Mouse (Mus musculus): ENCODE measurements around the gene Tcap. TPM values are rescaled to one million over a fixed set of nuclear protein-coding genes. Genes with fewer than 3 reads are reported as not detected.

Gene Tcap
- polyA plus RNA-seq, 1 experiment from 2014 or later = 0.17 TPM

DNA sequence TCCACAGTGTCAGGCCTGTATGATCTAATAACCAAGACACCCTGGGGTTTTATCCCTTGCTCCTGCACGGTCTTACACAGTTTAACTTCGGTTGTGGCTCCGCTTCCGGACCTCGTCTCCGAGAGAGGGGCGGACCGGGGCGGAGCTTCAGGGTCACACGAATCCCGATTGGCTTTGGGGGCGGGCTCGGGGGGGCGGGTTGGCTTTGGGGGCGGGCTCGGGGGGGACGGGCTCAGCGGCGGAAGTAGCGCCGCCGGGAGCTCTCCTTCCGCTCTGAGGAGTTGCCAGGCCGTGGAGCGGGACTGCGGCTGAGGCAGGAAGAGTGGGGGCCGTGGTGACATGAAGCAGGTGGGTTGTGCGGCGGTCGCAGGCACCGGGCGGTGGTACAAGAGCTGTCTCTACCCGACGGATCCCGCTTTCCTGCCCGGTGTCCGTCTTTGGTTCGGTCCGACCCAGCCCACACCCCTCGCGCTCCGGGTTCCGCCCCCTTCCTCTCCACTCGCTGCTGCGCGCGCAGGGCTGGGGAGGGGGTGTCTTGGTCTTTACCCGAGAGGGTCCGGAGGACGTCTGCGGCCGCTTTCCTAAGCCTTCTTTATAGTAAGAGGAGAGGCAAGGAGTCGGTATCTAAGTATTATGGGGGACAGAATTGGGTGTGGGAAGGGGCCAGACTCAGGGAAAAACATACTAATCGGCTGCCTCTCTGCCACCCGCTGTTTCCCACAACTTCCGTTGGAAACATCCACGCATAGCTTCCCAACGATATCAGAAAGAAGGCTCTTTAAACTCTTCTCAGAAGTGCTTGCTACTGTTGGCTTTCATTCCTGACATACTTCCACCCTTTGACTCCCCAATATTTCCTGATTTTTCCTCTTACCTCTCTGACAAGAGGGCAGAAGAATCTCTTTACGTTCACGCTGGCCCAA lies 25.2 kb upstream of the Tcap start, which contains the start of gene Stard3:
TSS of gene Stard3 (plus strand) at position 208 of the 923 bp plus-strand sequence.
- peaks cover 75% of the 10 kb centered on the region for H3K4me1 ChIP-seq (replicated peaks)
- WGBS = under 1% methylated on average over 60 of the region's 60 CpGs
- peak within 1 kb of the TSS; percentile 94 for H3K27ac ChIP-seq
- peaks cover 38% of the 10 kb centered on the region for H3K27me3 ChIP-seq (ENCODE audit: insufficient read depth, poor library complexity, severe bottlenecking)
- no peaks in the 10 kb centered on the region for H3K36me3 ChIP-seq
- peak within 1 kb of the TSS; percentile 86 for H3K4me3 ChIP-seq
- H3K9me3 ChIP-seq = no peaks in the 10 kb centered on the region
- DNase-seq (ENCODE audit: low spot score) = peak; percentile 92

DNA sequence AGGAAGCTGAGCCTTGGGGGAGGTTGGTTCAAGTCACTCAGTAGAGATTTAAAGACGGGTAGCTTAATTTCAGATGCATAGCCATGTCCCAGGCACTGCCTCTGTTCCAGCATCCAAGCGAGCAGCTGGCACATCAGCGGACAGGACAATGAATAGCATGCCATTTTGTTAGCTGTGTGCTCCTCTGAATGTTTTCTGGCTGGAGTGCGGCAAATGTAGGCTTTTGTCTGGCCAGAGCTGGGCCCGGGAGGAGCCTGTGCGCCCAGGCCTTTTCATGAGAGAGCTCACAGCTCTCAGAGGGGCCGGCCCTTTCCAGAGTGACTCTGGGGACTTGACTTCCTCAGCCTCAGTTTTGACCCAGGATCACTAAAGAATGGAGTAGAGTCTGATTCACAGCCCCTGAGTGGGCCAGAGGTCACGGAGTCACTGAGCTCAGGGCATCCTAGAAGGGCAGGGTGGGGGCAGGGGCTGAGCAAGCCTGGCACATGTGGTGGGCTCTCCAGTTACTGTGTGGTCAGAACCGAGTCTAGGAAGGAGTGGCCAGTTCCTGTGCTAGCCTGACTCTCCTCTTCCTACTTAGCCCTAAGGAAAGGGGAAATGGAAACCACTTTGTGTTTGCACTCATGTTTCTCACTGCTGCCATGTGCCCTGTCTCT lies 22.6 kb upstream of the Tcap start:
- DNase-seq (ENCODE audit: low spot score) = peak; percentile 67
- 24% methylated on average over 9 of the region's 9 CpGs for WGBS
- peak overlapping the region; percentile 86 for H3K4me3 ChIP-seq

DNA sequence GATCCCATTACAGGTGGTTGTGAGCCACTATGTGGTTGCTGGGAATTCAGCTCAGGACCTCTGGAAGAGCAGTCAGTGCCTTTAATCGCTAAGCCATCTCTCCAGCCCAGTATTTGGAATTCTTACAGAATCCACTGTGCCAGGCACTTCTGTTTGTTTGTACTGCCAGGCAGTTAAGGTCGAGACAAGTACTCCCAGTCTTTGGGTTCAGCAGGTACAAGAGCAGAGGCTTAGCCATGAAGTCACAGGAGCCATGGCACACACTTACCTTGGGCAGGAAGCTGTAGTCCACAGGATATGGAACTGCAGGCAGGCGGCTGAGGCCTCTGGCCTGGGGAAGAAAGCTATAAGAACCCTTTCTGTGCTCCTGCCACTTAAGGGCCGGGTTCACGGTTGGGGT lies 19.8 kb upstream of the Tcap start:
- 87% methylated on average over 5 of the region's 5 CpGs for WGBS
- Histone ChIP-seq H3K4me1 (replicated peaks) (peaks cover 40% of the 10 kb centered on the region), H3K9me3 (no peaks in the 10 kb centered on the region), H3K4me3 (no peak overlapping the region), H3K27me3 (ENCODE audit: insufficient read depth, poor library complexity, severe bottlenecking) (no peaks in the 10 kb centered on the region), H3K36me3 (peaks cover 13% of the 10 kb centered on the region; the same call in 1 of the 2 replicates), H3K27ac (no peak overlapping the region)
- DNase-seq (ENCODE audit: low spot score) = no peak

More for the DNA sequence above, 22.6 kb upstream of the Tcap start:
- H3K27me3 ChIP-seq (ENCODE audit: insufficient read depth, poor library complexity, severe bottlenecking) = peaks cover 13% of the 10 kb centered on the region; the same call in 1 of the 2 replicates
- H3K4me1 ChIP-seq (replicated peaks) = peaks cover 55% of the 10 kb centered on the region
- no peaks in the 10 kb centered on the region for H3K9me3 ChIP-seq
- peak overlapping the region; percentile 88 for H3K27ac ChIP-seq
- H3K36me3 ChIP-seq = peaks cover 7% of the 10 kb centered on the region; the same call in 1 of the 2 replicates

DNA sequence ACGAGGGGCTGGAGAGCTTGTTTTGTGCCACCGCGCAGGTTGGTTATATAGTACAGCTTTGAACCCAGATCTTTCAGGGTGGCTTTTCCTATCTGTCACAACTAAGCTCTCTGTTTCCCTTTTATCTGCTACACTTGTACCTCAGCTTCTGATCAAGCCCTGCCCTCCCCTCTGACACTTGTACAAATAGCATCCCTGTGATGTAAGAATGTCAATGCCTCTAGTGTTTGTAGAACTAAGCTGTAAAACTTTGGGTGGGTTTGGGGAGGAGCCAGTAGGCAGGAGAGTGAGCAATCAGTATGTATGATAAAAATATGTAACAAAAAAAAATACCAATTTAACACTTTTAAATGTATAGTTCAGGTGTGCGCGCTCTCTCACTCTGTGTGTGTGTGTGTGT lies 19.2 kb upstream of the Tcap start:
- H3K9me3 ChIP-seq = no peaks in the 10 kb centered on the region
- no peaks in the 10 kb centered on the region for H3K27me3 ChIP-seq (ENCODE audit: insufficient read depth, poor library complexity, severe bottlenecking)
- peaks cover 13% of the 10 kb centered on the region; the same call in 1 of the 2 replicates for H3K36me3 ChIP-seq
- WGBS = 96% methylated on average over 5 of the region's 5 CpGs
- H3K4me1 ChIP-seq (replicated peaks) = peaks cover 34% of the 10 kb centered on the region
- no peak overlapping the region for H3K27ac ChIP-seq
- no peak for DNase-seq (ENCODE audit: low spot score)
- H3K4me3 ChIP-seq = no peak overlapping the region

DNA sequence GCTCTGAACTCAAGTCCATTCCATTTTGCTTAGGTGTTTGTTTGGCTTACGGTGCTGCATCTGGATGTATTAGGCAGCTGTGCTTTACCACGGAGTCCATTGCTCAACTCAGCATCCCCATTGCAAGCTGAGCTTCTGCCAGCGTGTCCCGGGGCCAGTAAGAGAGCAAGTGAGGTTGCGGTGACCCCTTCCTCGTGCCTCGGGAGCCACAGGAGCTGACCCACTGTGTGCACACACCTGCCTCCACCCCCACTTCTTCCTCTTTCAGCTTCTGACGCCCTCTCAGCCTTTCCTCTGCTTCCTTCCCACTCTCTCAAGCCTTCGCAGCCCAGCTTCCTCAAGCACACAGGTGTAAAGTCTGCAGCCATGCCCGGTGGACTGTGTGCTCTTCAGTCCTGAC lies 17.3 kb upstream of the Tcap start:
- DNase-seq (ENCODE audit: low spot score) = no peak
- Histone ChIP-seq H3K27ac (no peak overlapping the region), H3K4me3 (no peak overlapping the region), H3K27me3 (ENCODE audit: insufficient read depth, poor library complexity, severe bottlenecking) (no peaks in the 10 kb centered on the region), H3K9me3 (no peaks in the 10 kb centered on the region), H3K4me1 (replicated peaks) (peaks cover 32% of the 10 kb centered on the region), H3K36me3 (peaks cover 13% of the 10 kb centered on the region; the same call in 1 of the 2 replicates)
- WGBS = 80% methylated on average over 10 of the region's 10 CpGs

DNA sequence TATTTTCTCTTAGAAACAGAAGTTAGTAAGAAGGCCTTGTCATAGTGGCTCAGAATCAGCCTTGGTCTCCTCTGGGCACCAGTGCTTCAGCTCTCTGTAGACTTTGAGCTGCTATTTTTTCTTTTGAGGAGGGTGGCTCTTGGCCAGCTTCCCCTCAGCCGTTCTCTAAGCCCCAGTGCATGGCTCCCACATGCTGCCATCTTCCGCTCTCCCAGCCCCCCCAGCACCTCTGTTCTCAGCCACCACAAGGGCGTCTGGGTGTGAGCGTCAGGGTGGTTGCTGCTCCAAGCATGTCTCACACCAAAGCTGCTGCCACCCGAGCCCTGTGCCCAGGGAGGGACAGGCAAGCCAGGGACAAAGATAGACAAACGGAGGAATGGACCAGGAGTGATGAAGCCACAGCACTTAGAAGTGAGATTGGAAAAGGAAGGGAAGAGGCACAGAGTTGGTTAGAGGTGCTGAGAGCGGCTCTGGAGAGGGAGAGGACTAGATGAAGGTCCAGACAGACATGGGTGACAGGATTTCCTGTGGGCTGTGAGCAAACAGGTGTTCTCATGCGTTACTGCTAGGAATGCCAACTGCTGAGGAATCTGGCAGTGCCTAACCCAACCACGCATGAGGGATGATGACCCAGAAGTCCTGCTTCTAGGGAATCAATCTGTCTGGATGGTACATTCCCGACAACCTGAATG lies 16.3 kb upstream of the Tcap start:
- 84% methylated on average over 10 of the region's 10 CpGs for whole genome bisulfite sequencing

DNA sequence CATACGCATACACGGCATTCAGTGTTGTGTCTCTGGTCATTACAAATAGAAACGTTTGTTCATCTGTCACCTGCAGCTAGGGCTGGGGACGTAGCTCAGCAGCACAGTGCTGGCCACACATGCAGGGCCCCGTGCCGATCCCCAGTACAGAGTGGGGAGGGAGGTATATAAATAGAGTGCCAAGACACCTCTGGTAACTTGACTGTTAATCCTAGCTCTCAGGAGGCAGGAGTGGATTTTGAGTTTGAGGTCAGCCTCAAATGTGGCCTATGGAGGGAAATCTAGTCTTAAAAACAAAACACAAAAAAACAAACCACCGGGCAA lies 15.8 kb upstream of the Tcap start:
- DNase-seq (ENCODE audit: low spot score) = no peak
- H3K36me3 ChIP-seq = peaks cover 13% of the 10 kb centered on the region; the same call in 1 of the 2 replicates
- H3K4me3 ChIP-seq = no peak overlapping the region
- peaks cover 32% of the 10 kb centered on the region for H3K4me1 ChIP-seq (replicated peaks)
- 90% methylated on average over 7 of the region's 7 CpGs for WGBS
- no peaks in the 10 kb centered on the region for H3K9me3 ChIP-seq
- H3K27ac ChIP-seq = no peak overlapping the region
- H3K27me3 ChIP-seq (ENCODE audit: insufficient read depth, poor library complexity, severe bottlenecking) = no peaks in the 10 kb centered on the region

More for the DNA sequence above, 16.3 kb upstream of the Tcap start:
- Histone ChIP-seq H3K4me3 (no peak overlapping the region), H3K27me3 (ENCODE audit: insufficient read depth, poor library complexity, severe bottlenecking) (no peaks in the 10 kb centered on the region), H3K4me1 (replicated peaks) (peaks cover 32% of the 10 kb centered on the region), H3K9me3 (no peaks in the 10 kb centered on the region), H3K36me3 (peaks cover 13% of the 10 kb centered on the region; the same call in 1 of the 2 replicates), H3K27ac (no peak overlapping the region)
- no peak for DNase-seq (ENCODE audit: low spot score)

DNA sequence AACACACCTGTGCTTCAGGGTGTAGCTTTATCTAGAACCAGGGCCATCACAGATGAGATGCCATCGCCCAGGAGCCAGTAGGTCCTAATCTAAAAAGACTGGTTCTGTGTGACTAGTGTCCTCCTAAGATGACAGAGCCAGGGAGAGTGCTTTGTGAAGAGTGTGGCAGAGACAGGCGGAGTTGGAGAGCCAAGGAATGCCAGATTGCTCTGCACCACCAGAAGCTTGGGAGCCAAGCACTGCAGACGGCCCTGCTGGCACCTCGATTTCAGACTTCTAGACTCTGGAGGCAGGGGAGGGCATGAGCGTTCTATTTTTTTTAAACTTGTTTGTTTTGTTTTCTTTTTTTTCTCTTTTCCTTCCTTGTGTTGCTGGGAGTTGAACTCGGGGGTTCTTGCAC lies 14.3 kb upstream of the Tcap start:
- Histone ChIP-seq H3K4me1 (replicated peaks) (peaks cover 35% of the 10 kb centered on the region), H3K9me3 (no peaks in the 10 kb centered on the region), H3K27me3 (ENCODE audit: insufficient read depth, poor library complexity, severe bottlenecking) (no peaks in the 10 kb centered on the region), H3K4me3 (no peak overlapping the region), H3K36me3 (peaks cover 16% of the 10 kb centered on the region), H3K27ac (no peak overlapping the region)
- DNase-seq (ENCODE audit: low spot score) = no peak
- 80% methylated on average over 6 of the region's 6 CpGs for WGBS

DNA sequence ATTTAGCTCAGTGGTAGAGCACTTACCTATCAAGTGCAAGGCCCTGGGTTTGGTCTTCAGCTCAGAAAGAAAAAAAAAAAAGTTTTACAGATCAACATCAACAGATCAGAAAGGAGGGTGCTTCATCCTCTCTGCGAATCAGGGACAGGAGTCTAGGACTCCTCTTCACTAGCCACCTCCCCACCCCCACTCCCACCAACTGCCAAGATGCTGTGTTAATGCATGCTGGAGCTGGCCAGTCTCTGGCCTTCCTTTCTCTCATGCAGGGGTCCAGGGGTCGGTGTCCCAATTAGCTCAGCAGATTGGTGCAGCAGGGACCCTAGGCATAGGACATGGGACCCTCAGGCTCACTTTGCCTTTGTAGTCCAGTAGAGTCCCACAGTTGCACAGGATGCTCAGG lies 13.0 kb upstream of the Tcap start:
- Histone ChIP-seq H3K27ac (peak overlapping the region; percentile 88), H3K4me1 (replicated peaks) (peaks cover 44% of the 10 kb centered on the region), H3K4me3 (no peak overlapping the region), H3K9me3 (no peaks in the 10 kb centered on the region), H3K27me3 (ENCODE audit: insufficient read depth, poor library complexity, severe bottlenecking) (no peaks in the 10 kb centered on the region), H3K36me3 (peaks cover 28% of the 10 kb centered on the region)
- 79% methylated on average over 2 of the region's 2 CpGs for WGBS
- DNase-seq (ENCODE audit: low spot score) = no peak

DNA sequence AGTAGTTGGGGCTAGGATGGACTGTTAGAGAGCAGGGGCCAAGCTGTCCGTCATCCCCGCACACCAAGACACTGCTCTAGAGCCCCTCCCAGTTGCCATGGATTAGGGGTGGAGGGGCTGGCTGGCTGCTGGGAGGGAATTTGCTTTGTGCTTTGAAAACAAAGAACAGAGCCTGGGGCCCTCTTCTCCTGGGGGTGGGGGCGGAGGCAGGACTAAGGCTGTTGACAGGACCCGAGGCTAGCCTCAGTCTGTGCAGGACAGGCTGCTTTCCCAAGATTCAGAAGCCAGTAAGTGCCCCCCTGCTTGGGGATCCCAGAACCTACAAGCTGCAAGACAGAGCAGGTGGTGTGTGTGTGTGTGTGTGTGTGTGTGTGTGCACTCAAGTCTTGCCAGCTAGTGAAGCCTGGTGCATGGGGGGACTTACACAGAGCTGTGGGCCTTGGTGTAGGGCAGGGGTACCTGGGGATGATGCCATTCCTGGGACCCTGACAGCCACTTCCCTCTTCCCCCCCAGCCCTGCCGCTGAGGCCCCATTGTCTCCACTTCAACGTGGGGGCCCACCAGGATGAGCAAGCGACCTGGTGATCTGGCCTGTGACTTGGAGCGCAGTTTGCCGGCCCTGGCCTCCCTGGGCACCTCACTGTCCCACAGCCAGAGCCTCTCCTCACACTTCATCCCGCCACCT lies 11.9 kb upstream of the Tcap start:
- WGBS = 23% methylated on average over 10 of the region's 10 CpGs
- Histone ChIP-seq H3K27me3 (ENCODE audit: insufficient read depth, poor library complexity, severe bottlenecking) (no peaks in the 10 kb centered on the region), H3K4me1 (replicated peaks) (peaks cover 44% of the 10 kb centered on the region), H3K9me3 (no peaks in the 10 kb centered on the region), H3K4me3 (peak overlapping the region; percentile 38), H3K27ac (peak overlapping the region; percentile 88), H3K36me3 (peaks cover 34% of the 10 kb centered on the region)
- peak; percentile 72 for DNase-seq (ENCODE audit: low spot score)

DNA sequence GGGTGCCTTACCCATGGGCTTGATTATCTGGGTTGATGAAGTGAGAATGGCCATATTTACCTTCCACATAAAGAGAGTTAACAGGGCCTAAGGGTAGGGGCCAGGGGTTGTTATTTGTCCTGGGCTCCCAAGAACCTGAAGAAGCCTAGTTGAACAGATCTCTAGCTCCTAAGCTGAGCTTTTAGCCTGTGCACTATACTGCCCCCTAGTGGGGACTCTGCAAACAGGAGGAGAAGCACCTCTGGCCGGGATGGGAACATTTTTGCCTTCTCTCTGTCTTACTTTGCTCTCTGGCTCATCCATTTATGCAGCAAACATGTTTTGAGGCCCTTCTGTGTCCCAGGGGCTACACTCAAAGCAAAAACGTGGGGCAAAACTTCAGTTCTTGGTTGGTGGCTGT lies 11.2 kb upstream of the Tcap start:
- Histone ChIP-seq H3K4me1 (replicated peaks) (peaks cover 44% of the 10 kb centered on the region), H3K36me3 (peaks cover 40% of the 10 kb centered on the region), H3K27ac (peak overlapping the region; percentile 88), H3K9me3 (no peaks in the 10 kb centered on the region), H3K4me3 (peak overlapping the region; percentile 38), H3K27me3 (ENCODE audit: insufficient read depth, poor library complexity, severe bottlenecking) (no peaks in the 10 kb centered on the region)
- peak; percentile 74 for DNase-seq (ENCODE audit: low spot score)
- 6% methylated on average over 2 of the region's 2 CpGs for WGBS

DNA sequence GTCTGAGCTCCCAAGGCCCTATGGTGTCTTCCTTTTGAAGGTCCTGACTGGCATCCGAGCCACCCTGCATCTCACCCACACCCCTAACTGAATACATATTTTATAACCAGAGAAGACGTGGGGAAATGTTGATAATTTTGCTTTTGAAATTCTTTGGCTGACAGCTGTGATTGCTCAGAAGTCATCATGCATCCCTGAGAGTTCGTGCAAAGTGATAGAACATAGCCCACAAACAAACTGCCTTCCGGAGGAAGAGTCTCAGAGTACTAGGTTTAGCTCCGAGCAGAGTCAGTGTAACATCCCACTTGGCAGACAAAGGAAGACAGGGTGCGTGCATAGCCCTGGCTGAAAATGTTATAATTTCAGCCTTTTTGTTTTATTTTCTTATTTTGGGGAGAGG lies 10.4 kb upstream of the Tcap start:
- 91% methylated on average over 6 of the region's 6 CpGs for WGBS
- DNase-seq (ENCODE audit: low spot score) = no peak
- Histone ChIP-seq H3K9me3 (no peaks in the 10 kb centered on the region), H3K4me3 (no peak overlapping the region), H3K36me3 (peaks cover 48% of the 10 kb centered on the region), H3K27me3 (ENCODE audit: insufficient read depth, poor library complexity, severe bottlenecking) (no peaks in the 10 kb centered on the region), H3K27ac (no peak overlapping the region), H3K4me1 (replicated peaks) (peaks cover 44% of the 10 kb centered on the region)

Measured in hindbrain, embryonic 10.5 days (tissue).